Mouse (Mus musculus): Measurements from ENCODE around the gene Prokr2. TPM values are rescaled to one million over a fixed set of nuclear protein-coding genes. Genes with fewer than 3 reads are reported as not detected.
A peak's percentile ranks its signal among the peaks of the same experiment; 100 is the strongest.

The Prokr2 gene
- polyA plus RNA-seq (2015; fragmentation: Nextera tagmentation; extraction: Ambion mirVana) = 6.3 and 6.9 TPM in 2 replicates

GRCm38 (mm10) chr2:132385194-132385838 lies at the start of gene Prokr2:
TSS of gene Prokr2 (minus strand) at chr2:132385447.
- no peaks in the 10 kb centered on the region for H3K9me3 ChIP-seq
- H3K27ac ChIP-seq = no peak within 1 kb of the TSS
- peak within 1 kb of the TSS; percentile 95 for H3K4me2 ChIP-seq
- peak within 1 kb of the TSS; percentile 51 for H3K9ac ChIP-seq
- under 1% methylated on average over 29 of the region's 29 CpGs for WGBS
- H3K36me3 ChIP-seq (replicated peaks) = no peaks in the 10 kb centered on the region
- ATAC-seq (replicated peaks) = peak; percentile 73
- H3K4me3 ChIP-seq = peak within 1 kb of the TSS; percentile 51
- peaks cover 11% of the 10 kb centered on the region; the same call in 1 of the 2 replicates for H3K4me1 ChIP-seq
- H3K27me3 ChIP-seq (replicated peaks) = peaks cover 11% of the 10 kb centered on the region

- peaks cover 18% of the 10 kb centered on the region for H3K4me1 ChIP-seq
- H3K36me3 ChIP-seq (replicated peaks) = no peaks in the 10 kb centered on the region
- peak overlapping the region; percentile 65; the same call in 1 of the 2 replicates for H3K27ac ChIP-seq
- H3K9ac ChIP-seq = no peak overlapping the region
- no peaks in the 10 kb centered on the region for H3K9me3 ChIP-seq
- WGBS = 35% methylated on average over 17 of the region's 17 CpGs
- ATAC-seq (replicated peaks) = peak; percentile 76
- H3K27me3 ChIP-seq (replicated peaks) = no peaks in the 10 kb centered on the region
- peak overlapping the region; percentile 31 for H3K4me2 ChIP-seq
- H3K4me3 ChIP-seq = no peak overlapping the region
Observed at GRCm38 (mm10) chr2:132427160-132427941, 42.1 kb upstream of the Prokr2 start.

GRCm38 (mm10) chr2:132425576-132425975 lies 40.3 kb upstream of the Prokr2 start:
- no peak for ATAC-seq (replicated peaks)

GRCm38 (mm10) chr2:132423411-132424047 lies 38.3 kb upstream of the Prokr2 start:
- Histone ChIP-seq H3K4me1 (peaks cover 18% of the 10 kb centered on the region), H3K4me2 (no peak overlapping the region), H3K27me3 (replicated peaks) (no peaks in the 10 kb centered on the region), H3K36me3 (replicated peaks) (no peaks in the 10 kb centered on the region), H3K27ac (no peak overlapping the region), H3K4me3 (no peak overlapping the region), H3K9ac (no peak overlapping the region), H3K9me3 (no peaks in the 10 kb centered on the region)
- WGBS = 83% methylated on average over 7 of the region's 7 CpGs
- ATAC-seq (replicated peaks) = no peak

More at GRCm38 (mm10) chr2:132425576-132425975, 40.3 kb upstream of the Prokr2 start:
- Histone ChIP-seq H3K27ac (no peak overlapping the region), H3K9ac (no peak overlapping the region), H3K4me1 (peaks cover 18% of the 10 kb centered on the region), H3K4me2 (no peak overlapping the region), H3K9me3 (no peaks in the 10 kb centered on the region), H3K27me3 (replicated peaks) (no peaks in the 10 kb centered on the region), H3K4me3 (no peak overlapping the region), H3K36me3 (replicated peaks) (no peaks in the 10 kb centered on the region)
- 49% methylated on average over 6 of the region's 6 CpGs for WGBS

GRCm38 (mm10) chr2:132422846-132423245 lies 37.6 kb upstream of the Prokr2 start:
- no peak overlapping the region for H3K4me2 ChIP-seq
- H3K27me3 ChIP-seq (replicated peaks) = no peaks in the 10 kb centered on the region
- no peak overlapping the region for H3K4me3 ChIP-seq
- no peak for ATAC-seq (replicated peaks)
- no peaks in the 10 kb centered on the region for H3K36me3 ChIP-seq (replicated peaks)
- no peaks in the 10 kb centered on the region for H3K9me3 ChIP-seq
- peaks cover 14% of the 10 kb centered on the region for H3K4me1 ChIP-seq
- no peak overlapping the region for H3K9ac ChIP-seq
- H3K27ac ChIP-seq = no peak overlapping the region
- WGBS = 92% methylated on average over 9 of the region's 9 CpGs

- 81% methylated on average over 2 of the region's 2 CpGs for WGBS
- Histone ChIP-seq H3K4me2 (no peak overlapping the region), H3K27ac (no peak overlapping the region), H3K4me3 (no peak overlapping the region), H3K4me1 (no peaks in the 10 kb centered on the region), H3K9ac (no peak overlapping the region), H3K27me3 (replicated peaks) (0 out of 2 replicates have a peak, but pooled peaks cover 4% of the 10 kb centered on the region), H3K36me3 (replicated peaks) (no peaks in the 10 kb centered on the region), H3K9me3 (no peaks in the 10 kb centered on the region)
- ATAC-seq (replicated peaks) = no peak
Observed at GRCm38 (mm10) chr2:132418414-132418813, 33.2 kb upstream of the Prokr2 start.

- Histone ChIP-seq H3K9ac (no peak overlapping the region), H3K9me3 (no peaks in the 10 kb centered on the region), H3K4me2 (no peak overlapping the region), H3K36me3 (replicated peaks) (no peaks in the 10 kb centered on the region), H3K27me3 (replicated peaks) (no peaks in the 10 kb centered on the region), H3K4me3 (no peak overlapping the region), H3K27ac (no peak overlapping the region), H3K4me1 (no peaks in the 10 kb centered on the region)
- 80% methylated on average over 4 of the region's 4 CpGs for WGBS
- no peak for ATAC-seq (replicated peaks)
Observed at GRCm38 (mm10) chr2:132410126-132410525, 24.9 kb upstream of the Prokr2 start.

GRCm38 (mm10) chr2:132398136-132398535 lies 12.9 kb upstream of the Prokr2 start:
- no peaks in the 10 kb centered on the region for H3K9me3 ChIP-seq
- no peak overlapping the region for H3K4me3 ChIP-seq
- no peaks in the 10 kb centered on the region for H3K36me3 ChIP-seq (replicated peaks)
- no peak overlapping the region for H3K27ac ChIP-seq
- H3K27me3 ChIP-seq (replicated peaks) = no peaks in the 10 kb centered on the region
- 80% methylated on average over 8 of the region's 8 CpGs for WGBS
- no peak overlapping the region for H3K4me2 ChIP-seq
- no peaks in the 10 kb centered on the region for H3K4me1 ChIP-seq
- ATAC-seq (replicated peaks) = no peak
- no peak overlapping the region for H3K9ac ChIP-seq

GRCm38 (mm10) chr2:132395753-132396152 lies 10.5 kb upstream of the Prokr2 start:
- 73% methylated on average over 1 of the region's 1 CpGs for WGBS
- no peak overlapping the region for H3K27ac ChIP-seq
- ATAC-seq (replicated peaks) = no peak

GRCm38 (mm10) chr2:132390607-132391160 lies 5.4 kb upstream of the Prokr2 start:
- Histone ChIP-seq H3K4me2 (no peak overlapping the region), H3K9me3 (no peaks in the 10 kb centered on the region), H3K27me3 (replicated peaks) (peaks cover 8% of the 10 kb centered on the region; the same call in 1 of the 2 replicates), H3K27ac (no peak overlapping the region), H3K4me3 (no peak overlapping the region), H3K9ac (no peak overlapping the region), H3K4me1 (no peaks in the 10 kb centered on the region), H3K36me3 (replicated peaks) (no peaks in the 10 kb centered on the region)
- WGBS = 85% methylated on average over 8 of the region's 8 CpGs
- ATAC-seq (replicated peaks) = no peak

More at GRCm38 (mm10) chr2:132395753-132396152, 10.5 kb upstream of the Prokr2 start:
- no peaks in the 10 kb centered on the region for H3K36me3 ChIP-seq (replicated peaks)
- H3K27me3 ChIP-seq (replicated peaks) = no peaks in the 10 kb centered on the region
- no peak overlapping the region for H3K4me2 ChIP-seq
- H3K4me1 ChIP-seq = no peaks in the 10 kb centered on the region
- no peaks in the 10 kb centered on the region for H3K9me3 ChIP-seq
- H3K4me3 ChIP-seq = no peak overlapping the region
- no peak overlapping the region for H3K9ac ChIP-seq

GRCm38 (mm10) chr2:132389562-132389961 lies 4.3 kb upstream of the Prokr2 start:
- no peaks in the 10 kb centered on the region for H3K9me3 ChIP-seq
- no peak for ATAC-seq (replicated peaks)
- no peak overlapping the region for H3K9ac ChIP-seq
- 0 out of 2 replicates have a peak, but pooled peaks cover 6% of the 10 kb centered on the region for H3K4me1 ChIP-seq
- no peak overlapping the region for H3K4me2 ChIP-seq
- H3K36me3 ChIP-seq (replicated peaks) = no peaks in the 10 kb centered on the region
- no peak overlapping the region for H3K27ac ChIP-seq
- no peak overlapping the region for H3K4me3 ChIP-seq
- 30% methylated on average over 7 of the region's 7 CpGs for WGBS
- peaks cover 11% of the 10 kb centered on the region; the same call in 1 of the 2 replicates for H3K27me3 ChIP-seq (replicated peaks)

Measured in midbrain, embryonic 15.5 days (tissue).